Mouse (Mus musculus): ENCODE measurements around the gene Gm20481. TPM values are rescaled to one million over a fixed set of nuclear protein-coding genes. Genes with fewer than 3 reads are reported as not detected.
"Not testable (repeated sequence)": the region's sequence is repeated elsewhere in the genome, so short reads cannot be mapped to it uniquely, and the experiment has no call there.

Gene Gm20481
- polyA plus RNA-seq, 1 experiment from 2014 or later = not detected

GRCm38 (mm10) chr17:34960702-34961493, 8.8 kb upstream of the Gm20481 start:
- no peak for ATAC-seq (ENCODE audit: insufficient read depth, low FRiP score, low read depth)
- Histone ChIP-seq H3K4me2 (no peak overlapping the region), H3K27ac (peak overlapping the region; percentile 99; the same call in 1 of the 2 replicates), H3K27me3 (replicated peaks) (no peaks in the 10 kb centered on the region), H3K4me3 (replicated peaks) (no peak overlapping the region), H3K9me3 (no peaks in the 10 kb centered on the region), H3K4me1 (peaks cover 13% of the 10 kb centered on the region; the same call in 1 of the 2 replicates), H3K9ac (no peak overlapping the region), H3K36me3 (no peaks in the 10 kb centered on the region)

- ATAC-seq (ENCODE audit: insufficient read depth, low FRiP score, low read depth) = no peak
- H3K4me1 ChIP-seq = peaks cover 13% of the 10 kb centered on the region; the same call in 1 of the 2 replicates
- H3K9ac ChIP-seq = no peak overlapping the region
- no peaks in the 10 kb centered on the region for H3K27me3 ChIP-seq (replicated peaks)
- H3K27ac ChIP-seq = peak overlapping the region; percentile 71; the same call in 1 of the 2 replicates
- H3K36me3 ChIP-seq = no peaks in the 10 kb centered on the region
- H3K4me2 ChIP-seq = no peak overlapping the region
- no peak overlapping the region for H3K4me3 ChIP-seq (replicated peaks)
- WGBS = 36% methylated on average over 3 of the region's 3 CpGs
- H3K9me3 ChIP-seq = no peaks in the 10 kb centered on the region
Observed at GRCm38 (mm10) chr17:34962125-34962524, 7.6 kb upstream of the Gm20481 start.

GRCm38 (mm10) chr17:34962841-34963240, 6.9 kb upstream of the Gm20481 start:
- no peak for ATAC-seq (ENCODE audit: insufficient read depth, low FRiP score, low read depth)
- Histone ChIP-seq H3K9ac (no peak overlapping the region), H3K9me3 (no peaks in the 10 kb centered on the region), H3K36me3 (no peaks in the 10 kb centered on the region), H3K4me1 (peaks cover 13% of the 10 kb centered on the region; the same call in 1 of the 2 replicates), H3K4me2 (no peak overlapping the region), H3K4me3 (replicated peaks) (no peak overlapping the region), H3K27me3 (replicated peaks) (peaks cover 3% of the 10 kb centered on the region), H3K27ac (peak overlapping the region; percentile 40; the same call in 1 of the 2 replicates)
- 58% methylated on average over 1 of the region's 1 CpGs for WGBS

- H3K36me3 ChIP-seq = no peaks in the 10 kb centered on the region
- peaks cover 15% of the 10 kb centered on the region for H3K27me3 ChIP-seq (replicated peaks)
- no peak for ATAC-seq (ENCODE audit: insufficient read depth, low FRiP score, low read depth)
- H3K4me3 ChIP-seq (replicated peaks) = no peak overlapping the region
- peak overlapping the region; percentile 27 for H3K27ac ChIP-seq
- H3K9me3 ChIP-seq = no peaks in the 10 kb centered on the region
- H3K9ac ChIP-seq = no peak overlapping the region
- peaks cover 13% of the 10 kb centered on the region; the same call in 1 of the 2 replicates for H3K4me1 ChIP-seq
- 28% methylated on average over 1 of the region's 1 CpGs for WGBS
- no peak overlapping the region for H3K4me2 ChIP-seq
Observed at GRCm38 (mm10) chr17:34964640-34965049, 5.1 kb upstream of the Gm20481 start.

- ATAC-seq (ENCODE audit: insufficient read depth, low FRiP score, low read depth) = no peak
- 58% methylated on average over 5 of the region's 5 CpGs for WGBS
- H3K4me1 ChIP-seq = 0 out of 2 replicates have a peak, but pooled peaks cover 6% of the 10 kb centered on the region
- no peak overlapping the region for H3K4me2 ChIP-seq
- H3K4me3 ChIP-seq (replicated peaks) = no peak overlapping the region
- H3K27me3 ChIP-seq (replicated peaks) = peaks cover 17% of the 10 kb centered on the region
- peak overlapping the region; percentile 27; the same call in 1 of the 2 replicates for H3K27ac ChIP-seq
- H3K36me3 ChIP-seq = no peaks in the 10 kb centered on the region
- no peak overlapping the region for H3K9ac ChIP-seq
- H3K9me3 ChIP-seq = no peaks in the 10 kb centered on the region
Observed at GRCm38 (mm10) chr17:34965627-34966026, 4.1 kb upstream of the Gm20481 start.

GRCm38 (mm10) chr17:34970850-34971249, 1.1 kb downstream of the Gm20481 start:
- not testable (repeated sequence) for H3K4me1 ChIP-seq; H3K9me3 ChIP-seq; H3K36me3 ChIP-seq; H3K4me2 ChIP-seq; H3K27ac ChIP-seq; ATAC-seq (ENCODE audit: insufficient read depth, low FRiP score, low read depth); H3K9ac ChIP-seq; H3K4me3 ChIP-seq (replicated peaks)
- H3K27me3 ChIP-seq (replicated peaks) = peaks cover 17% of the 10 kb centered on the region
- WGBS = 41% methylated on average over 15 of the region's 37 CpGs

GRCm38 (mm10) chr17:34971694-34972068, 2.0 kb downstream of the Gm20481 start:
- 4% methylated on average over 28 of the region's 43 CpGs for WGBS
- peak overlapping the region; percentile 72 for H3K4me2 ChIP-seq
- 0 out of 2 replicates have a peak, but pooled peaks have one; percentile 5 for ATAC-seq (ENCODE audit: insufficient read depth, low FRiP score, low read depth)
- not testable (repeated sequence) for H3K4me1 ChIP-seq, H3K9ac ChIP-seq, H3K36me3 ChIP-seq, H3K9me3 ChIP-seq, H3K27ac ChIP-seq
- peaks cover 17% of the 10 kb centered on the region for H3K27me3 ChIP-seq (replicated peaks)
- H3K4me3 ChIP-seq (replicated peaks) = peak overlapping the region; percentile 39

- H3K9me3 ChIP-seq, H3K36me3 ChIP-seq, H3K9ac ChIP-seq, H3K4me1 ChIP-seq: not testable (repeated sequence)
- WGBS = 1% methylated on average over 31 of the region's 33 CpGs
- H3K27me3 ChIP-seq (replicated peaks) = peaks cover 17% of the 10 kb centered on the region
- H3K4me3 ChIP-seq (replicated peaks) = peak within 1 kb of the TSS; percentile 39
- H3K4me2 ChIP-seq = peak within 1 kb of the TSS; percentile 72
- peak; percentile 95 for ATAC-seq (ENCODE audit: insufficient read depth, low FRiP score, low read depth)
- 0 out of 2 replicates have a peak within 1 kb of the TSS, but pooled peaks have one; percentile 40 for H3K27ac ChIP-seq
Observed at GRCm38 (mm10) chr17:34972069-34972749, 2.5 kb downstream of the Gm20481 start, which contains the start of the genes Hspa1a and Hspa1l. Gene Hspa1a, minus strand, starts transcription at chr17:34972156. Gene Hspa1l, plus strand, starts transcription at chr17:34972703.

- 74% methylated on average over 3 of the region's 3 CpGs for WGBS
- ATAC-seq (ENCODE audit: insufficient read depth, low FRiP score, low read depth) = no peak
- Histone ChIP-seq H3K9me3 (no peaks in the 10 kb centered on the region), H3K27ac (no peak overlapping the region), H3K4me2 (no peak overlapping the region), H3K4me3 (replicated peaks) (no peak overlapping the region), H3K27me3 (replicated peaks) (no peaks in the 10 kb centered on the region), H3K9ac (no peak overlapping the region), H3K4me1 (peaks cover 6% of the 10 kb centered on the region), H3K36me3 (no peaks in the 10 kb centered on the region)
Observed at GRCm38 (mm10) chr17:34975581-34976492, 6.1 kb downstream of the Gm20481 start.

- Histone ChIP-seq H3K27me3 (replicated peaks) (no peaks in the 10 kb centered on the region), H3K9ac (no peak overlapping the region), H3K4me3 (replicated peaks) (no peak overlapping the region), H3K27ac (no peak overlapping the region), H3K4me1 (peaks cover 8% of the 10 kb centered on the region), H3K9me3 (no peaks in the 10 kb centered on the region), H3K4me2 (no peak overlapping the region), H3K36me3 (no peaks in the 10 kb centered on the region)
- ATAC-seq (ENCODE audit: insufficient read depth, low FRiP score, low read depth) = no peak
- WGBS = 92% methylated on average over 20 of the region's 20 CpGs
Observed at GRCm38 (mm10) chr17:34977000-34977399, 7.3 kb downstream of the Gm20481 start.

GRCm38 (mm10) chr17:34978239-34978638, 8.5 kb downstream of the Gm20481 start:
- no peaks in the 10 kb centered on the region for H3K36me3 ChIP-seq
- H3K4me3 ChIP-seq (replicated peaks) = no peak overlapping the region
- H3K4me2 ChIP-seq = no peak overlapping the region
- H3K9me3 ChIP-seq = no peaks in the 10 kb centered on the region
- WGBS = 85% methylated on average over 27 of the region's 27 CpGs
- ATAC-seq (ENCODE audit: insufficient read depth, low FRiP score, low read depth) = no peak
- H3K27ac ChIP-seq = no peak overlapping the region
- H3K4me1 ChIP-seq = peaks cover 11% of the 10 kb centered on the region
- no peaks in the 10 kb centered on the region for H3K27me3 ChIP-seq (replicated peaks)
- no peak overlapping the region for H3K9ac ChIP-seq

Data from stomach, embryonic 15.5 days (tissue).